Mouse (Mus musculus) embryonic facial prominence, embryonic 10.5 days (tissue): ENCODE data around the gene Frmd4a. TPM values are rescaled to one million over a fixed set of nuclear protein-coding genes. Genes with fewer than 3 reads are reported as not detected.

Experiments used
- DNase-seq: peaks from one replicate; pipeline ENCODE4 v3.0.0-alpha.2; 2017; ENCODE audit warnings: low spot score
- H3K27ac ChIP-seq: fragments of 300-500 bp; sonication (generic); replicated peaks from 2 replicates; pipeline ENCODE4 v1.5.1; 2016; ENCODE audit warnings: mild to moderate bottlenecking
- H3K27me3 ChIP-seq: fragments of 300-500 bp; sonication (generic); replicated peaks from 2 replicates; pipeline ENCODE4 v1.6.1; 2016; ENCODE audit warnings: low read depth, mild to moderate bottlenecking; ENCODE audit not compliant: poor library complexity, severe bottlenecking
- H3K36me3 ChIP-seq: fragments of 300-500 bp; sonication (generic); replicated peaks from 2 replicates; pipeline ENCODE4 v1.6.1; 2016; ENCODE audit warnings: mild to moderate bottlenecking, moderate library complexity
- H3K4me1 ChIP-seq: fragments of 300-500 bp; sonication (generic); 2 replicates; pipeline ENCODE4 v1.6.1; 2016
- H3K4me3 ChIP-seq: fragments of 300-500 bp; sonication (generic); 2 replicates; pipeline ENCODE4 v1.5.1; 2016; ENCODE audit warnings: mild to moderate bottlenecking, moderate library complexity
- H3K9me3 ChIP-seq: fragments of 300-500 bp; sonication (generic); 2 replicates; pipeline ENCODE4 v1.6.1; 2016; ENCODE audit warnings: mild to moderate bottlenecking
- WGBS: fragments of 180-500 bp; shearing (Covaris S2); methylation state at CpG from one replicate; pipeline ENCODE4 v1.1.7; 2016; 5-methylcytosine and 5-hydroxymethylcytosine counted together
- polyA plus RNA-seq: library from polyadenylated mRNA; unstranded; fragments of >200 nt; fragmentation: Nextera tagmentation; extraction: Ambion mirVana; gene quantifications from 2 replicates; pipeline ENCODE4 v1.2.1, GENCODE M21; 2016

Frmd4a gene
- polyA plus RNA-seq, 1 experiment from 2014 or later, result 48.8 TPM

GRCm38 (mm10) chr2:4545261-4545660 is 527.7 kb downstream of the Frmd4a start:
- 96% methylated on average over 6 of the region's 6 CpGs for WGBS
- no peaks in the 10 kb centered on the region for H3K27me3 ChIP-seq
- no peak overlapping the region for H3K4me3 ChIP-seq
- H3K4me1 ChIP-seq, result peaks cover 76% of the 10 kb centered on the region
- DNase-seq, result no peak
- H3K36me3 ChIP-seq, result peaks cover 61% of the 10 kb centered on the region
- no peak overlapping the region for H3K27ac ChIP-seq
- H3K9me3 ChIP-seq, result no peaks in the 10 kb centered on the region

- Histone ChIP-seq H3K9me3 (peaks cover 5% of the 10 kb centered on the region; the same call in 1 of the 2 replicates), H3K27ac (no peak overlapping the region), H3K36me3 (peaks cover 78% of the 10 kb centered on the region), H3K27me3 (no peaks in the 10 kb centered on the region), H3K4me1 (peaks cover 72% of the 10 kb centered on the region), H3K4me3 (no peak overlapping the region)
- no peak for DNase-seq
- 63% methylated on average over 5 of the region's 5 CpGs for WGBS
Measured at GRCm38 (mm10) chr2:4547003-4547662, 529.6 kb downstream of the Frmd4a start.

DNA sequence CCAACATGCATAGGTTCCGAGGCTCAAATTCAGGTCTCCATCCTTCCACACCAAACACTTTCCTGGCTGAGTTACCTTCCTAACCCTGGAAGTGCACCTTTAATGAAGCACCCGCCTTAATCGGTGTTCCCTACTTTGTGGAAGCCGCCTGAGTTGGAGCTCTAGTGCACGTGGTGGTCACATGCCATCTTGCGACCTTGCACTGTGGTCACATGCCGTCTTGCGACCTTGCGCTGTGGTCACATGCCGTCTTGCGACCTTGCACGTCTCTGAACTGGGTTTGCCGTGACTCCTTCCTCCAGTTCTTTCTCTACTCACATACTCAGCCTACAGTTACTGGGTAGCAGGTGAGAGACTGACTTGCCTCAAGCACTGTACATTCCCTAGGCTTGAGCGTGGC is 531.8 kb downstream of the Frmd4a start:
- H3K27me3 ChIP-seq, result no peaks in the 10 kb centered on the region
- H3K4me1 ChIP-seq, result peaks cover 52% of the 10 kb centered on the region
- no peak for DNase-seq
- peak overlapping the region; percentile 51; the same call in 1 of the 2 replicates for H3K27ac ChIP-seq
- 91% methylated on average over 14 of the region's 14 CpGs for WGBS
- H3K9me3 ChIP-seq, result peaks cover 5% of the 10 kb centered on the region; the same call in 1 of the 2 replicates
- peaks cover 73% of the 10 kb centered on the region for H3K36me3 ChIP-seq
- no peak overlapping the region for H3K4me3 ChIP-seq

DNA sequence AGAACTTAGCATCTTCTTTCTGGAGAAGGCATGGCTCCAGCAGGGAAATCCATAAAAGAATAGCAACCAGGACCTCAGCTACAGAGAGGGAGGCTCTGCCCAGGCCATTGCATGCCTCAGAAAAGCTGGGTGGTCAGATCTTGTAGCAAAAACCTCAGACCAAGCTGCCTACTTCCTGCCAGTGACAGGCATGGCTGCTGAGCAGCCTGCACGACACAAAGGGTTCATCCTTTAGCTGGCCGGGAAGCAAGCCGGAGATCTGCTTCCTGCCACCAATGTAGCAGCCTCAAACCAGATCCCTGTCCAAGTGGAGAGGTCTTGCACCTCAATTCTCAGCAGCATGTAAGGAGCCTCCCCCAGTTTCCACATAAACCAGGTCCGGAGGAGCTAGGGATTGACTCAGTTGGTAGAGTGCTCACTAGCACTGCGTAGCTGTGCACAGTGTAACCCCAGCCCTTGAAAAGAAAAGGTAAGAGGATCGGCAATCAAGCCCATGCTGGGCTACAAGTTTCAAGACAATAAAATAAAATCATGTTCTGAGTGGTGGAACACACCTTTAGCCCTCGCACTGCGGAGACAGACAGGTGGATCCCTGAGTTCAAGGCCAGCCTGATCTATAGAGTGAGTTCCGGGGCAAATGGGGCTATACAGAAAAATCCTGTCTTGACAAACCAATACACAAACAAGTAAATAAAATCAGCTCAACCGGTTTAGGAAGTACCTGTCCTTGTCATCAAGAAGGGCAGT is 532.7 kb downstream of the Frmd4a start:
- H3K4me1 ChIP-seq, result peaks cover 54% of the 10 kb centered on the region
- 88% methylated on average over 10 of the region's 10 CpGs for WGBS
- H3K4me3 ChIP-seq, result no peak overlapping the region
- H3K9me3 ChIP-seq, result peaks cover 5% of the 10 kb centered on the region; the same call in 1 of the 2 replicates
- no peak for DNase-seq
- peak overlapping the region; percentile 51 for H3K27ac ChIP-seq
- H3K36me3 ChIP-seq, result peaks cover 71% of the 10 kb centered on the region
- no peaks in the 10 kb centered on the region for H3K27me3 ChIP-seq

DNA sequence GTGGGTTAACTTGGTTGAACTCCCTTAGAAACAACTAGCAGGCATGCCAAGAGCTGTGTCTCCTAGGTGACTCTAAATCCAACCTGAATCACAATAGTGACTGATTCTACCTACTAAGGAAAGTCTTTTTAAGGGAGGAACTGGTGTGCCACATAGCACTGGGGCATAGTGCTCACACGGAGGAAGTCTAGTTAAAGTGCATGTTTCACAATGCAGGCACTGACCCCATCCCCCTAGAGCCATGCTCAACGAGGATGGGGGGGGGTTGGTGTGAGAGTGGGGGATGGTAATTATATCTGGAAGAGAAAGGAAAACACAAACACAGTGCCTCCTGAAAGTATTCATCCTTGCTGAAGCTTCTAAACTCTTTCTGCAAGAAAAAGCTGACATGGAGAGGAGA is 533.9 kb downstream of the Frmd4a start:
- WGBS, result 22% methylated on average over 2 of the region's 2 CpGs
- Histone ChIP-seq H3K4me1 (peaks cover 60% of the 10 kb centered on the region), H3K36me3 (peaks cover 61% of the 10 kb centered on the region), H3K9me3 (peaks cover 5% of the 10 kb centered on the region; the same call in 1 of the 2 replicates), H3K4me3 (no peak overlapping the region), H3K27me3 (no peaks in the 10 kb centered on the region), H3K27ac (peak overlapping the region; percentile 58)
- DNase-seq, result no peak

- no peaks in the 10 kb centered on the region for H3K27me3 ChIP-seq
- peak overlapping the region; percentile 58; the same call in 1 of the 2 replicates for H3K27ac ChIP-seq
- H3K36me3 ChIP-seq, result peaks cover 61% of the 10 kb centered on the region
- H3K4me1 ChIP-seq, result peaks cover 60% of the 10 kb centered on the region
- no peak overlapping the region for H3K4me3 ChIP-seq
- peaks cover 5% of the 10 kb centered on the region; the same call in 1 of the 2 replicates for H3K9me3 ChIP-seq
- WGBS, result 60% methylated on average over 2 of the region's 2 CpGs
- no peak for DNase-seq
Measured at GRCm38 (mm10) chr2:4551866-4552265, 534.3 kb downstream of the Frmd4a start.

DNA sequence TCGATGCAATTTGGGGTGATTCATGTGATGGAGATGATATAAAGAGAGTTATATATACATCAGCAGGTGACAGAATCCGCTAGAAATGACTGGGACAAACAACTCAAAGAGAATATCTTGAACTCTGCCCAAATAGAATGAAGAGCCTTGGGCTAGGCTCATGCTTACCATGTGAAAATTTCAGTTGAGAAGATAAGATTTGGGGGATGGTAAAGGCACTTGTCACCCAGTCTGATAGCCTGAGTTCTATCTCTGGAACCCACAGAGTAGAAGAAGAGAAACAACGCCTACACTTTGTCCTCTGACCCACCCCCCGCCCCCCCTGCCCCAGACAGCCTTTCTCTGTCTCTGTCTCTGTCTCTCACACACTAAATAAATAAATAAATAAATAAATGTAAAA is 535.0 kb downstream of the Frmd4a start:
- Histone ChIP-seq H3K9me3 (peaks cover 5% of the 10 kb centered on the region; the same call in 1 of the 2 replicates), H3K4me3 (no peak overlapping the region), H3K27me3 (no peaks in the 10 kb centered on the region), H3K36me3 (peaks cover 61% of the 10 kb centered on the region), H3K4me1 (peaks cover 63% of the 10 kb centered on the region), H3K27ac (no peak overlapping the region)
- WGBS, result 90% methylated on average over 4 of the region's 4 CpGs
- no peak for DNase-seq

DNA sequence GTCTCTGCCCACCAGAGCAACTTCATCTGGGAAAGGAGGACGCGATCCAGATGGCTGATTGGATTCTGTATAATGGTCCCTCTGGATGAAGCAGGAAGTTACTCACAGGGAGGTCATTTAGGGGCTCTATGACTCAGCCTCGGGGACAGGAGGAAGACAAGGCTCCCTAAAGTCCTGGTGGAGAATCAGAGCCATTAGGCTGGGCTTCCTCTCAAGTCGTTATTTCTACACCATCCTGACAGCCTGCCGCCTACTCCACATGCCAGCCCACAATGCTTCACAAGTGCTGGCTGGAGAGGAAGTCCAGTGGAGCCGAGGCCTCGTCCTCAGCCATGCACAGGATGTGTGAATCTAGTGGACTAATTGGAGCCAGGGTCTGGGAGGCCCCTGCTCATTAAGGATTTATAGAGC is 537.7 kb downstream of the Frmd4a start:
- peak overlapping the region; percentile 71 for H3K27ac ChIP-seq
- no peaks in the 10 kb centered on the region for H3K27me3 ChIP-seq
- H3K4me1 ChIP-seq, result peaks cover 75% of the 10 kb centered on the region
- 24% methylated on average over 7 of the region's 7 CpGs for WGBS
- H3K4me3 ChIP-seq, result 0 out of 2 replicates have a peak overlapping the region, but pooled peaks have one; percentile 2
- peak; percentile 47 for DNase-seq
- peaks cover 39% of the 10 kb centered on the region for H3K36me3 ChIP-seq
- H3K9me3 ChIP-seq, result peaks cover 5% of the 10 kb centered on the region; the same call in 1 of the 2 replicates

GRCm38 (mm10) chr2:4556188-4556587 is 538.7 kb downstream of the Frmd4a start:
- peaks cover 79% of the 10 kb centered on the region for H3K4me1 ChIP-seq
- peak overlapping the region; percentile 71 for H3K27ac ChIP-seq
- no peak overlapping the region for H3K4me3 ChIP-seq
- H3K27me3 ChIP-seq, result no peaks in the 10 kb centered on the region
- WGBS, result 35% methylated on average over 10 of the region's 10 CpGs
- peaks cover 2% of the 10 kb centered on the region; the same call in 1 of the 2 replicates for H3K9me3 ChIP-seq
- peak; percentile 52 for DNase-seq
- peaks cover 29% of the 10 kb centered on the region for H3K36me3 ChIP-seq

GRCm38 (mm10) chr2:4557028-4557427 is 539.5 kb downstream of the Frmd4a start:
- H3K27ac ChIP-seq, result peak overlapping the region; percentile 71
- 22% methylated on average over 4 of the region's 4 CpGs for WGBS
- peaks cover 79% of the 10 kb centered on the region for H3K4me1 ChIP-seq
- no peaks in the 10 kb centered on the region for H3K9me3 ChIP-seq
- no peaks in the 10 kb centered on the region for H3K27me3 ChIP-seq
- peak; percentile 55 for DNase-seq
- H3K36me3 ChIP-seq, result peaks cover 24% of the 10 kb centered on the region; the same call in 1 of the 2 replicates
- no peak overlapping the region for H3K4me3 ChIP-seq

GRCm38 (mm10) chr2:4557466-4557865 is 539.9 kb downstream of the Frmd4a start:
- WGBS, result 35% methylated on average over 4 of the region's 4 CpGs
- Histone ChIP-seq H3K4me3 (peak overlapping the region; percentile 18; the same call in 1 of the 2 replicates), H3K9me3 (no peaks in the 10 kb centered on the region), H3K36me3 (peaks cover 28% of the 10 kb centered on the region; the same call in 1 of the 2 replicates), H3K27ac (peak overlapping the region; percentile 71), H3K4me1 (peaks cover 81% of the 10 kb centered on the region), H3K27me3 (no peaks in the 10 kb centered on the region)
- peak; percentile 49 for DNase-seq

DNA sequence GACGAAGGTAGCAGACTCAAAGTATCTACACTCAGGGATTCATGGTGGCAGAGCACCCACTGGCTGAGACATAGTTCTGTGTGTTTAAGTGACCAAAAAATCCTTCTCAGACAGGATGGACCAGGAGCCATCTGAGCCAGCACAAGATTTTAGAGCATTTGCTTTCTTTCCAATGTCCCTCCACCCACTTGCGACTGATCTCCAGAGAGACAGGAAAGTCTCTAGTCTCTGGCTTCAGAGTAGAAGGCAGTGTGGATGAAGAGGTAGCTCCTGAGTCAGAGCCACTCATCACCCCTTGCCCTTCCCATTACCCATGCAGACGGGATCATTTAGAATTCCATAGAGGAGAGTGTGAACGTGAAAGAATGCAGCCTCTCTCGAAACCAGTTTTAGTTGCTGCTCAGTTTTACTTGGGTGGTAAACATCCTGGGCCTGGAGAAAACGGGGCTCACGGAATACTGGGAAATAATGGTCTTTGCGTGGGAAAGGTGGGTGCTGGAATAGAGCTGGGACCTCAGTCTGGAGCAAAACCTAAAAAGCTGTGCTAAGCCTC is 541.2 kb downstream of the Frmd4a start:
- 18% methylated on average over 8 of the region's 8 CpGs for WGBS

More for the DNA sequence above, 541.2 kb downstream of the Frmd4a start:
- H3K27ac ChIP-seq, result peak overlapping the region; percentile 93
- H3K36me3 ChIP-seq, result peaks cover 30% of the 10 kb centered on the region; the same call in 1 of the 2 replicates
- H3K4me3 ChIP-seq, result peak overlapping the region; percentile 63
- H3K27me3 ChIP-seq, result no peaks in the 10 kb centered on the region
- DNase-seq, result no peak
- H3K4me1 ChIP-seq, result peaks cover 93% of the 10 kb centered on the region
- H3K9me3 ChIP-seq, result no peaks in the 10 kb centered on the region
